Mouse (Mus musculus) heart, postnatal 25 days (tissue): ENCODE results near the gene Crlf3. TPM values are rescaled to one million over a fixed set of nuclear protein-coding genes. Genes with fewer than 3 reads are reported as not detected.
"Not testable (repeated sequence)": the region's sequence is repeated elsewhere in the genome, so short reads cannot be mapped to it uniquely, and the experiment has no call there.

Source experiments
- DNase-seq: peaks from one replicate; pipeline ENCODE4 v3.0.0; 2022; ENCODE audit warnings: low spot score
- intact Hi-C: fragments of 180-260 bp; cut with DNase I; formaldehyde crosslinking; loops from one replicate; pipeline ENCODE4 v1.15.1; 2025
- total RNA-seq, 2 experiments: library from RNA; stranded (reverse); gene quantifications; 2 replicates each; pipeline ENCODE4 v1.2.3; 2021

The Crlf3 gene
- total RNA-seq, 2 experiments from 2014 or later = 13.5 to 14.3 TPM

- intact Hi-C loops = no loop called here
- no peak for DNase-seq
Observed at GRCm38 (mm10) chr11:80071039-80071438, 9.8 kb downstream of the Crlf3 start.

GRCm38 (mm10) chr11:80069815-80070214 lies 11.0 kb downstream of the Crlf3 start:
- no peak for DNase-seq
- intact Hi-C loops = no loop called here

- intact Hi-C loops = no loop called here
- no peak for DNase-seq
Observed at GRCm38 (mm10) chr11:80067558-80067957, 13.2 kb downstream of the Crlf3 start.

- DNase-seq, intact Hi-C loops: not testable (repeated sequence)
Observed at GRCm38 (mm10) chr11:80066373-80066772, 14.4 kb downstream of the Crlf3 start.

- intact Hi-C loops = no loop called here
- peak; percentile 19 for DNase-seq
Observed at GRCm38 (mm10) chr11:80062159-80062558, 18.6 kb downstream of the Crlf3 start.

- intact Hi-C loops = no loop called here
- DNase-seq = no peak
Observed at GRCm38 (mm10) chr11:80056141-80056540, 24.6 kb downstream of the Crlf3 start.

GRCm38 (mm10) chr11:80054659-80055058 lies 26.1 kb downstream of the Crlf3 start:
- DNase-seq = no peak
- intact Hi-C loops = no loop called here

GRCm38 (mm10) chr11:80053171-80053570 lies 27.6 kb downstream of the Crlf3 start:
- DNase-seq = no peak
- intact Hi-C loops = no loop called here

- no peak for DNase-seq
- intact Hi-C loops = no loop called here
Observed at GRCm38 (mm10) chr11:80052456-80052855, 28.3 kb downstream of the Crlf3 start.

- no peak for DNase-seq
- intact Hi-C loops = no loop called here
Observed at GRCm38 (mm10) chr11:80050088-80050487, 30.7 kb downstream of the Crlf3 start.

- intact Hi-C loops = no loop called here
- no peak for DNase-seq
Observed at GRCm38 (mm10) chr11:80046856-80047255, 33.9 kb downstream of the Crlf3 start.

GRCm38 (mm10) chr11:80043419-80043817 lies 37.4 kb downstream of the Crlf3 start:
- intact Hi-C loops = loop anchor here (5.0 kb wide), 2 partner anchors 99 to 154 kb away; partner anchors contain the start of gene Tefm

GRCm38 (mm10) chr11:80042615-80043418 lies 38.0 kb downstream of the Crlf3 start:
- intact Hi-C loops = loop anchor here (5.0 kb wide), 2 partner anchors 99 to 154 kb away; partner anchors contain the start of gene Tefm
- DNase-seq = no peak

More at GRCm38 (mm10) chr11:80043419-80043817, 37.4 kb downstream of the Crlf3 start:
- no peak for DNase-seq

GRCm38 (mm10) chr11:80037495-80037894 lies 43.3 kb downstream of the Crlf3 start:
- no peak for DNase-seq
- intact Hi-C loops = no loop called here

GRCm38 (mm10) chr11:80021306-80021705 lies 59.5 kb downstream of the Crlf3 start:
- DNase-seq = no peak
- intact Hi-C loops = no loop called here

GRCm38 (mm10) chr11:80019792-80020191 lies 61.0 kb downstream of the Crlf3 start:
- intact Hi-C loops = no loop called here
- no peak for DNase-seq

- DNase-seq, intact Hi-C loops: not testable (repeated sequence)
Observed at GRCm38 (mm10) chr11:80016533-80016932, 64.3 kb downstream of the Crlf3 start.

Other genes starting within 250 kb of the Crlf3 start
- gene Utp6, start 118.6 kb downstream of the Crlf3 start, total RNA-seq = 10 to 100 TPM; 20.9 to 23.2 TPM
- gene Suz12, start 87.9 kb downstream of the Crlf3 start, total RNA-seq = 10 to 100 TPM; 24.9 to 27.2 TPM
- gene Atad5, start 8.4 kb upstream of the Crlf3 start, total RNA-seq = under 1 TPM; 0.86 to 0.89 TPM
- 10 to 100 TPM; 25.8 to 29.7 TPM for gene Tefm, start 61.2 kb upstream of the Crlf3 start, total RNA-seq
- 10 to 100 TPM; 10.3 to 15.1 TPM for gene Adap2, start 73.1 kb upstream of the Crlf3 start, total RNA-seq
- 1 to 10 TPM; 5.8 to 6.0 TPM for gene Rnf135, start 102.9 kb upstream of the Crlf3 start, total RNA-seq
- 10 to 100 TPM; 62.4 to 68.1 TPM for gene Rhot1, start 128.0 kb upstream of the Crlf3 start, total RNA-seq
- gene Rhbdl3, start 219.9 kb upstream of the Crlf3 start, total RNA-seq = 1 to 10 TPM; 7.0 to 7.5 TPM